Mouse (Mus musculus) retina, adult 2 months (tissue): ENCODE data around the gene Haspin.

ENCODE experiments used
- DNase-seq: peaks from one replicate; pipeline ENCODE4 v3.0.0-alpha.2; 2012; ENCODE audit warnings: low read depth, low spot score

Gene Haspin

DNA sequence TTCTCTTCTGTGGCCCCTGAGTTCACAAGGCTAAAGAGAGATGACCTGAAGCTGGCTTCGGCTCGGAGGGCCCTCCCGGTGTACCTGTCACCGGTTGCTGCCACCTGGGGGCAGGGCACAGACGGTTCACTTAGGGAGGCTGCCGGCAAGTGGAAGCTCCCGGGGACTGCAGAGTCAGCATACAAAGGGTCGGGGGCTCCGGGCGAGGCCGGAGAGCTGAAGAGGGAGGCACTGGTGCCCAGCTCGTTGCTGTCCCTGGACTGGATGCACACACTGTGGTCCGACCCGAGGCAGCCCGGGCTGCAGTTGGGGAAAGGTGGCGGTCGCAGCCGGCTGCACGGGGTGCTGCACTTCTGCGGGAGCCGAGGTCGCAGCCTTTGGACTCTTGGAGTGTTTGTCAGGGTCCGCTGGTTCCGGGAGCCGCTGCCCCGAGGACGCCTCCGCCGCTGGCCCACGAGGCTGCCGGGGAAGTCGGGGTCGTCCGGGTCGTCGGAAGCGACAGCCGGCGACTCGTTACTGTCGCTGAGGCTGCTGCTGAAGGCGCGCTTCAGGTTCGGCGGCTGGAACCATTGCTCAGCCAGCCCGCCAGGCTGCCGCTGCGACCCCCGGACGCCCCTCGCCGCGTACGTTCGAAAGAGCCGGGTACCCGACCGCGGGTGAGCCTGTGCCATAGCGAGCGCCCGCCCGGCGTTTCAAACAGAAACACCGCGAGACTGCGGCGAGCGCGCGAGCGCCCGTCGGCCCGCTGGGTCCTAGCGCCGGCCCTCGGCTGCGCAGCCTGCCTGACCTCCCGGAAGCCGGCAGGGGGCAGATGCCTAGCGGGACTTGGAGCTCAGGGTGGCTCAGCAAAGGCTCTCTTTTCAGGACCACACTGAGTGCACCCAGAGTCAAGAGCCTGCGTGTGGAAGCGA is at the start of gene Haspin:
Gene Haspin, minus strand, starts transcription at position 704 of the 911 bp plus-strand sequence.
- peak; percentile 73 for DNase-seq

DNA sequence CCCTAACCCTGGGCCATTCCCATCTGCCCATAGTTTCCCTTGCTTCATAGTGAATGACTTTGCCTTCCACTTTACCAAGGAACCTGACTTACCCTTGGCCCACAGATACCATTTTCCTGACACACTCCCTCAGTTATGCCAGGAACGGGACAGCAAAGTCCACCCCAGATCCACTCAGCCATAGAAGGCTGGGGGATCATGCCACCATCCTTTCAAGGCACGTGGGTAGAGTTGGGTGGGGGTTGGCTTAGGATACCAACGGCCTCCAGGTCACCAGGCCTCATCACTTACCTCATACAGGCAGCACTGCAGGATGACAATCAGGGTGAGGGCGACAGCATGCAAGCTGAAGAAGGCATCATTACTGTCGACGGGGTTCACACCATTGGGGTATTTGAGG is 49.1 kb upstream of the Haspin start:
- DNase-seq, result no peak

DNA sequence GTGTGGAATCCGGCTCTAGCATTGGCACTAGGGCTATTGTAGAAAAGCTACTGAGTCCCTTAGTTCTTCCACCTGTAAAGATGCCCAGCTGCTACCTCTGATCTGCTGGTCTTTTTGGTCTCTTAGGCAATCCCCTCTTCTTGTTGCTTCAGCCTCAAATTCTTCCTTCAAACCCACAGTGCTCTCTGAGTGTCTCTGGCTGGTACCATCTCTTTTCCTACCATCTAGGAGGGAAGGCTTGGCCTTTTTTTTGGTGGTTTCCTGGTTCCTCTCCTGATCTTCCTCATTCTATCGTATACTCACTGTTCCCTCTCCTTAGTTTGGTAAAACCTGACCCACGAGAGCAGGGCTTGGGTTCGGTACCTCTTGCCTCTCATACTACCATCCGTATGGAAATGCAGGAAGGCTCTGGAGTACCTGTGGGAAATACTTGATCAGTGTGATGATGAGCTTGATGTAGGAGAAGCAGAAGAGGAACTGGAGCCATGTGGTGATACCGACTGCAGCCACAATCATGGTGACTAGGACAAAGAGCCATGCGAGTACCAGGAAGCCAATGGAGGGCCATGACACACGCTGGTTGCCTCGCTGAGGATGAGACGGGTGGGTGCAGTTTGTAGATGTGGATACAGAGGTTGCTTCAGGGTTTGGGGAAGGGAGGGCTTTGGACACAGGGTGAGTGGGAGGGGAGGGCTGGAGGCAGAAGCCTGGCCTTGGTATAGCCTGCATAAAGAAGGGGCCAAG is 48.0 kb upstream of the Haspin start:
- no peak for DNase-seq

DNA sequence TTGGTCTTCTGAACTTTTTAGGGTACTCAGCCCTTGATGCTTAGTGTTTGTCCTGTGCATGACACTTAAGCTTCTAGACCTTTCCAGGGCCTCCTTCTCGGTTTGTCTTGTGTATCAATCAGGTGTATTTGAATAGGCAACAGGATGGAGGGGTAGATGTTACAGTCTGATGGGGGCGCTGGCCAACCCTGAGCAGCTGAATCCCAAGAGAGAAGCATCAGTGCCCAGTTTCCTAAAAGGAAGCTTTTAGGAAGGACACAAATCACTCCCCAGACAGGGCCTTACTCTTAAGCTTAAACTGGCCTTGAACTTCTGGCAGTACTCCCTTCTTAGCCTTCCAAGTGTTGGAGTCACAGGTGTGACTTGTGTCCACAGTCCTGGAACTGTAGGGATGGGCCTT is 39.8 kb upstream of the Haspin start:
- no peak for DNase-seq

- no peak for DNase-seq
Observed at GRCm38 (mm10) chr11:73177509-73177875, 39.4 kb upstream of the Haspin start.

- DNase-seq, result peak; percentile 94
Observed at GRCm38 (mm10) chr11:73176608-73177508, 38.8 kb upstream of the Haspin start, which contains the start of the genes Emc6 and Tax1bp3. TSS of gene Emc6 (minus strand) at chr11:73177037. TSS of gene Tax1bp3 (plus strand) at chr11:73177083.

DNA sequence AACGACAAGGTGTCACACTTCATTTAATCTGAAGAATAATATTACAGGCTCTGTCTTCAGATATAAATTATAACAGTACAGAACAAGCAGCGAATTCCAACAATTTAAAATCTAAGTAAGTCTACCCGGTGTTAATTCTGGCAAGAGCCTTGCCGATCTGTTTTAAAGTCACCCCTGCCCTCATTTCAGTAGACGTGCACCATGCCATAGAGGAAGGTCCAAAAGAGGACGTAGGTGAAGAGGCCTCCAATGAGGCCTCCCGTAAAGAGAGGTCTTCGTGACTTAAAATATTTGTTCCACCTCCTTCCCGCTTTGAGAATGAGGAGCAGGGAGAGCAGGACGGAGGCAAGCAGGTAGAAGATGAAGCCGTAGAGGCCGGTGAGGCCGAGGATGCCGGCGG is 38.1 kb upstream of the Haspin start:
- DNase-seq, result no peak

DNA sequence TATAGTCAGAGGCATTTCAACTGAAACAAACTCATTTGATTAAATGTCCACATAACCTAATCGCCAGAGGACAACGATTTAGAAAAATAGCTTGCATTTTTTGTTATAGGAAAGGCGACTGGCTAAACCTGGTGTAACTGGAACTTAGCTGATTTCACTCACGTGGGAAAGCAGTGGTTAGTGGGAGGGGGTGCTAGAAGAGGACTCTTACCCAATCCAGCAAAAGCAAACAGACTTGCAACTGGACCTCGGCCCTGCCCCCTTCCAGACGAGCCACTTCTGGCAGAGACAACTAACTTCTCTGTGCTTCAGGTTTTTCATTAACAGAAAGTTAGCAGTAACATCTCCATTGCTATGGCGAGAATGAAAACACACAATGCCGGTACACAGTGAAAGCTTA is 37.5 kb upstream of the Haspin start:
- no peak for DNase-seq

DNA sequence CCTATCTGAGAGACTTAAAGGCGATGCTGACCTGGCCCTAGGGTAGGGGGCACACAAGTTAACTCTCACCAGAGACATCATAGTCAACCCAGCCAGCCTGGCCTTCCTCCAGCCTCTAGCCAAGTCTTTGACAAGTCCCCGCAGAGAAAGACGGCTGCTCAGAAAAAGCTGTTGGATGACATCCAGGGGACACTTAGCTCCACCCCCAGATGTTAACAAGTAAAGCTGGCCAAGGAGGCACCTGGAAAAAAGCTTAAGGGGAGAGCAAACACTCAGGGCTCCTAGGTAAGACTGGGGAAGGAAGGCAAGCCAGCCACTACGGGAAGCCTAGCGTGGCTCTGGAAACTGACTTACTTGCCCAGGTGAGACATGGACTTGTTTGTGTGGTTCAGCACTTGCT is 34.1 kb upstream of the Haspin start:
- DNase-seq, result no peak

DNA sequence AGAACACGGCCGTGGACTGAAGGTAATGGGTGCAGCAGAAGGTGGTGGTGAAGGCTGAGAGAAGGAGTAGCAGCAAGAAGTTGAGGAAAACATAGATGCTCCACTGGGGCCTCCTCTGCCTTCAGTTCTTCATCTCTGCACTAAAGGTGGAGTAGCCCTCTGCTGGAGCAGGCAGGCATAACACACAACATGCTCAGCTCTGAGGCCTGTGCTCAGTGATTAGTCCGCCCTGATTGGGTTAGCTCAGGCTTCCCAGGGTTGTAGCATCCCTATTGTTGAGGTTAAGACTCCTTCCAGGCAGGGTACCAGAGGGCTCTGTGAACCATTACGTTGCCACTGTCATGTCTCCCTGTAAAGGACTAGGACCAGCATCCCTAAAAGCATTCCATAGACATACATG is 31.1 kb upstream of the Haspin start:
- no peak for DNase-seq

GRCm38 (mm10) chr11:73168576-73168975 is 30.5 kb upstream of the Haspin start:
- DNase-seq, result no peak

- DNase-seq, result no peak
Observed at GRCm38 (mm10) chr11:73168071-73168470, 30.0 kb upstream of the Haspin start.

DNA sequence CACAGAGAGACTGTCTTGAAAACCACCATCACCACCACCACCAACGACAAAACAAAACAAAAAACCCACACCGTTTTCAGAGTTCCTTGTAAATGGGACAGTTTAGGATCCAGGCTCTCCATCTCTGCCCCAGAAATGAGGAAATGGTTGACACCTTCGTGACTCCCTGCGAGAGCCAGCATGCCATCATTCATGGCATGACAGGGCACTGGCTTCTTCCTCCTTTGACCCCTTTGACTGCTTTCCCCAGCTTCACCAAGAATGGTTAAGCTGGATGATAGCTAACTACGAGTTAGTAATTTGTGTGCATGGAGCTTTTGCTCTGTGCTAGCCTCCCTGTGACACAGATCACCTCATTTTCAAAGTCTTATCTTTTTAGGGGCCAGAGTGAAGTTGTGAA is 24.2 kb upstream of the Haspin start:
- no peak for DNase-seq

DNA sequence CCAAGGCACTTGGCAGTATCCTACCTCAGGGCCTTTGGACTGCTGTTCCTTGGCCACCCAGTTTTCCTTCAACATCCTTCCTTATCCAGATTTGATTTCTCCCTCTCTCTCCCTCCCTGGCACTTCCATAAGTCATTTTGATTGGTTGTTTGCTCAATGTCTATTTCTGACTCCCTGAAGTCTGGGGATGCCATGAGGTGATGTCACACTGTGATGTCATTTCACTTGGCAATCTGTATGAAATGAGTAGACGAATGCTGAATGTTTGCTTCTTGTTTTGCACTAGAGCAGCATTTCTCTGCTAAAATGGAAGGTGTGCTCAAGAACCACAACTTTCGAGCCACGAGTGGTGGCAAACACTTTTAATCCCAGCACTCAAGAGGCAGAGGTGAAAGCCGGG is 23.5 kb upstream of the Haspin start:
- no peak for DNase-seq

DNA sequence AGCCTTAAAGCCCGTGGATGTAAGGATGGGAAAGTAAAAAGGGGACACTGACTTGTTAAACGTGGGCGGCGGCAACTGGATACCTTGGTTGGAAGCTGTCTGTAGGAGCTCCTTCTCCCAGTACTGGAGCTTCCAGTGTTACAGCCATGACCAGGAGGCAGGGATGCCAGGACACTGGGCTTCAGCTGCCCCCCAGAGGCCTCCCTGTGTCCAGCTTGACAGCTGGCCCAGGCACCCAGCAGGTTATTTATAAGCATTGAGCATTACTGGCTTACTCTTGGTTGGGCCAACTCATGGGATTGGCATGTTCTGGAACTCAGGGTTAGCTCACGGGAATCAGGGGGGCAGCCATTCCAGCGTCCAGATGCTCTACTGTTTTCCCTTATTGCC is 22.7 kb upstream of the Haspin start:
- peak; percentile 26 for DNase-seq

- DNase-seq, result no peak
Observed at GRCm38 (mm10) chr11:73159957-73160810, 22.1 kb upstream of the Haspin start, which contains the start of gene P2rx5. TSS of gene P2rx5 (plus strand) at chr11:73160421.

DNA sequence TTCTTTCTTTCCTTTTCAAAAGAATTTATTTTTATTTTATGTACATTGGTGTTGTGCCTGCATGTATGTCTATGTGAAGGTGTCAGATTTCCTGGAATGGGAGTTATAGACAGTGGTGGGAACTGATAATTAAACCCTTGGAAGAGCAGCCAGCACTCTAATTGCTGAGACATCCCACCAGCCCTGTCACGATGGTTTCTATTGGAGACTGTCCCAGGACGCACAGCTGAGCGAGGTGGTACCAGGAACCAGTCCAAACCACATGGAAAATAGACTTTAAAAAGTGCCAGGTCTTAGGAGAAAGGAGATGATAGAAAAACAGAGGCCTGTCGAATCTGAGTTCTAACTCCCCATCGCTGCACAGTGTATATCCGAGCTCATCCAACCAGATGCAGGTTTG is 17.0 kb upstream of the Haspin start:
- DNase-seq, result no peak

DNA sequence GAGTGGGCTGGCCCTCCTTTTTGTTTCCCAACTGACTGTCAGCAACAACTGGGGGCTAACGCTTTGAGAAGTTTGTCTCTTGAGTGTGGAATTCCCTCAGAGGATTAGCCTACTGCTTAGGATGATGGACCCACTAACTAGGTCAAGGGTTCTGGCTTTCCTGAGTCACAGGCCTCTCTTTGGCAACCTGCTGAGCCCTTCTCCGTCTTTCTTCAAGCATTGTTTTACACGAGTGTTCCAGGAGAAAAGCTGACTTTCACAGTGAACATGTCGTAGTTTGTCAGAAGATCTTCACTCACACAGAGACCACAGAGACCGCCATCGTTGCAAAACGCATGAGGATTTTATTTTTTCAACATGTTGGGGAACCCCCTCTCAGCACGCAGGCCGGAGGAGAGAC is 10.1 kb upstream of the Haspin start:
- DNase-seq, result no peak

DNA sequence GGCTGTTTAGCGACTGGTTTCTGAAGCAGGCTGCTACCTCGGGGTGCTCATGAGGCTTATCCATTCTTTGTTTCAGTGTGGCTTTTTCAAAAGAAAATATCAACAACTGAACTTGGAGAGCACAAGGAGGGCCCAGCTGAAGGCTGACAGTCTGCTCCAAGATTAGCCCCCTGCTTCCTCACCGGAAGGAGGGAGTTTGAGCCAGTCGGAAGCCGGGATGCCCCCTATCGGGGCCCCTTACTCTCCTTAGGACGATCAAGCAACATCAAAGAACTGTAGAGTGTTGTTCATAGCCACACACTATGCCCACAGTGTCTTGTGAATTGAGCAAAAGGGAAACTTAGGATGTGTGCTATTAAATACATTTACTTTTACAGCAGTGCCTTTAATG is 8.9 kb upstream of the Haspin start:
- no peak for DNase-seq

DNA sequence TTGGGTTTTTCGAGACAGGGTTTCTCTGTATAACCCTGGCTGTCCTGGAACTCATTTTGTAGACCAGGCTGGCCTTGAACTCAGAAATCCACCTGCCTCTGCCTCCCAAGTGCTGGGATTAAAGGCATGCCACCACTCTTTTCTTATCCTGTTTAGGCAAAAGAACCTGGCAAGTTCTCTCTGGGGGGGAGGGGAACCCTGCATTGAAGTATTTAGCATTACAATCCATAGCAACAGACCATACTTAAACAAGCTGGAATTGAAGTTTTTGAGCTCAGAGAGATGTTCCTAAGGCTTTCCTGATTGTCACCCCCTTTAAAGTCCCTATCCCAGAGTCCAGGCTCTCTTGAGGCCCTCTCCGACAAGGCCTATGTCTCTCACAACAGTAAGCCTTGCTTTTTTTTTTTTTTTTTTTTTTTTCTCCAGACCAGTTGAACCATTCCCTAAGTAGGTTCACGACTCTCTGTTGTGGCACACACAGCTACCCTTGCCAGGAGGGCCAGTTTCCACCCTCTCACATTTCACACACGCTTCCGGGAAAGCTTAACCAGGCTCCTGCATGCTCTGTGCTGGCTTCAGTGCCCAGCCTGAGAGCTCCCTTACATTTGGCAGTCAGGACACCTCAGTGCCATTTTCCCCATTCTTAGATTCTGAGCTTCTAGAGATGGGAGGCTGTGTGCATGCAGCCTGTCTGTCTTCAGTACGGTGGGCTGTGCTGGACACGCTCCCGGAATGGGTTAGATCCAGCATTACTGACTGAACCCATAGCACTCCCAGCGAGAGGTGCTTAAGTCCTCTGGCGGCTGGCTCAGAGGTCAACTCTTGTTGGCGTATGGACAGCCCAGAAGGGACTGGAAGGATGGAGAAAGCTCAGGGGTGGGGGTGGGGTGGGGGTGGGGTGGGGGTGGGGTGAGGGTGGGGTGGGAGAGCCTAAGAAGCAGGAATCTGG is 8.2 kb upstream of the Haspin start:
- DNase-seq, result no peak
